Mouse (Mus musculus): Measurements from ENCODE around the gene Hpca. TPM values are rescaled to one million over a fixed set of nuclear protein-coding genes. Genes with fewer than 3 reads are reported as not detected.

Hpca gene
- 40.4 and 49.1 TPM in 2 replicates for polyA plus RNA-seq (2012; rRNA removed)

GRCm38 (mm10) chr4:129121569-129122086 lies at the start of gene Hpca:
Hpca (minus strand) TSS chr4:129122036.

GRCm38 (mm10) chr4:129136579-129137391 lies 14.9 kb upstream of the Hpca start, which contains the start of gene Fndc5:
Fndc5 (plus strand) TSS chr4:129136999.

GRCm38 (mm10) chr4:129105356-129105755 lies 16.5 kb downstream of the Hpca start, which contains the start of gene Tmem54:
Tmem54 (plus strand) TSS chr4:129105548.

Other genes with a start within 250 kb of the Hpca start
- gene Trim62, start 238.5 kb downstream of the Hpca start, polyA plus RNA-seq (2012; rRNA removed), result 16.4 and 20.5 TPM in 2 replicates
- gene Azin2, start 159.6 kb downstream of the Hpca start, polyA plus RNA-seq (2012; rRNA removed), result 16.1 and 19.6 TPM in 2 replicates
- gene Ak2, start 130.1 kb downstream of the Hpca start, polyA plus RNA-seq (2012; rRNA removed), result 80.8 and 85.4 TPM in 2 replicates
- 73.7 and 75.8 TPM in 2 replicates for gene Rnf19b, start 63.8 kb downstream of the Hpca start, polyA plus RNA-seq (2012; rRNA removed)
- 0.10 and 1.6 TPM in 2 replicates for gene Tmem54, start 16.5 kb downstream of the Hpca start, polyA plus RNA-seq (2012; rRNA removed)
- gene Fndc5, start 15.0 kb upstream of the Hpca start, polyA plus RNA-seq (2012; rRNA removed), result 5.7 and 10.2 TPM in 2 replicates
- 32.3 and 35.0 TPM in 2 replicates for gene S100pbp, start 67.7 kb upstream of the Hpca start, polyA plus RNA-seq (2012; rRNA removed)
- 71.3 and 71.4 TPM in 2 replicates for gene Yars, start 67.7 kb upstream of the Hpca start, polyA plus RNA-seq (2012; rRNA removed)
- gene C77080, start 139.4 kb upstream of the Hpca start, polyA plus RNA-seq (2012; rRNA removed), result 9.8 and 13.8 TPM in 2 replicates
- 0.48 and 1.6 TPM in 2 replicates for gene Sync, start 165.6 kb upstream of the Hpca start, polyA plus RNA-seq (2012; rRNA removed)
- gene Rbbp4, start 213.3 kb upstream of the Hpca start, polyA plus RNA-seq (2012; rRNA removed), result 115 and 134 TPM in 2 replicates
- 27.3 and 32.9 TPM in 2 replicates for gene Zbtb8os, start 213.7 kb upstream of the Hpca start, polyA plus RNA-seq (2012; rRNA removed)